In the genomic region with DNA sequence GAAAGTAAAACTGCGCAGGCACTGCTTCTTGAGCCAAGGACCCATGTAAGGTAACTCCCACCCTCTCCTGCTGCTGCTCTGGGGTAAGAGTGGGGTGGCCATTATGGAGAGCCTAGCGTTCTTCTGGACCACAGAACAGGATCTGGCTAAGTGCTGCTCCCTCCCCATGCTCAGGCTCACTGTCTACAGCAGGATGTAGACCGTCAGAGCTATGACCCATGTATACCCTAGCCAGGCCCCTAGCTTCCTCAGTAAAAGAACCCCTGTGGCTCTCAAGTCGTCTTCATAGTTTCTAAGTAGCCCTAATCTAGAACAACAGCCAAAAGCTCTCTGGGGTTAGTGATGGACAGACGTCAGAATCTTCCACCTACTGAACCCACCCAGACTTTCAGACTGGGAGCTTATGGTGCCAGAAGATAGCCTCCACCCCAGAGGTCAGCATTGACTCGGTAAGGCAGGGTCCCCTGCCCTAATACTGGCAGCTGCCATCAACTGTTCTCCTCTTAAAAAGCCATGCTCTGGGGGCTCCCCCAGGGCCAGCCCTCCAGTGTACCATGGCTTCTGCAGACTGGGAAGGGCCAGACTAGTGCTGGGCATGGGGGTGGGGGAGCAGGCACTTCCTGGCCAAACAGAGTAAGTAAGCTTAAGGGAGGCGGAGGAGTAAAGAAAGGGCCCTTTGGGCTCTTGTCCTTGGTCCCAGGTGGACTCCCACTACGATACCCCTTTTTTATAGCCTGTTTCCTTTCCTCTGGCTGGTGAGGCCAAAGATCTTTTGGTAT, we compare ENCODE assay signal across 10 mouse cellular contexts. TPM values are rescaled to one million over a fixed set of nuclear protein-coding genes. Genes with fewer than 3 reads are reported as not detected.
A peak's percentile ranks its signal among the peaks of the same experiment; 100 is the strongest.
DNase-seq lines count a peak whose midpoint lies in the region; ATAC-seq and TF ChIP-seq lines count a peak whose summit lies in the region.
"Had no signal": no experiment of that assay in that cellular context is flagged by ENCODE, and none has a peak within 500 bp of the region (broad histone marks: within the 10 kb centered on the region; RNA-seq: fewer than 3 reads in every experiment).

No protein-coding gene starts in this region.

- peaks cover 45% of the 10 kb centered on the region for H3K4me1 ChIP-seq in embryonic facial prominence, embryonic 12.5 days
- peaks cover 41% of the 10 kb centered on the region for H3K4me1 ChIP-seq in embryonic facial prominence, embryonic 10.5 days
- peaks cover 18% of the 10 kb centered on the region for H3K4me1 ChIP-seq in liver, adult 2 months (ENCODE audit: control insufficient read depth, insufficient read depth, low read length)
- peaks cover 39% of the 10 kb centered on the region for H3K4me1 ChIP-seq in intestine, embryonic 14.5 days (replicated peaks; ENCODE audit: control insufficient read depth, insufficient read depth, low read length)
- H3K4me1 ChIP-seq in small intestine, adult 2 months (ENCODE audit: control insufficient read depth, insufficient read depth, insufficient read length, low read length): peaks cover 12% of the 10 kb centered on the region; the same call in 1 of the 2 replicates

- no peak overlapping the region for H3K27ac ChIP-seq in embryonic facial prominence, embryonic 12.5 days
- H3K27ac ChIP-seq in embryonic facial prominence, embryonic 10.5 days (replicated peaks): no peak overlapping the region; the same call in 1 of the 2 replicates
- H3K27ac ChIP-seq in liver, adult 2 months (replicated peaks; ENCODE audit: insufficient read depth, low read depth, low read length): peak overlapping the region; percentile 59; the same call in 1 of the 2 replicates
- H3K27ac ChIP-seq in intestine, embryonic 14.5 days (ENCODE audit: low read depth): peak overlapping the region; percentile 83
- peak overlapping the region; percentile 100 for H3K27ac ChIP-seq in small intestine, adult 2 months (ENCODE audit: insufficient read depth, low read depth, low read length)
- H3K27ac ChIP-seq: midbrain, embryonic 12.5 days had no signal

- TF ChIP-seq POLR2A in liver, adult 2 months (IDR thresholded peaks at IDR 0.05; ENCODE audit: extremely low read depth, insufficient read depth, low read length): no peak
- no peak for TF ChIP-seq POLR2A in small intestine, adult 2 months (IDR thresholded peaks at IDR 0.05; ENCODE audit: low read depth, low read length)

- ATAC-seq in embryonic facial prominence, embryonic 12.5 days (ENCODE audit: insufficient number of reproducible peaks, insufficient read depth, low FRiP score, low TSS enrichment): no peak
- no peak for ATAC-seq in intestine, embryonic 14.5 days (replicated peaks; ENCODE audit: low FRiP score, low TSS enrichment, low read depth)

- TF ChIP-seq CTCF in liver, adult 2 months (IDR thresholded peaks at IDR 0.05; ENCODE audit: low read depth, low read length): no peak
- no peak for TF ChIP-seq CTCF in small intestine, adult 2 months (IDR thresholded peaks at IDR 0.05; ENCODE audit: extremely low read depth, insufficient read length, insufficient replicate concordance, low read depth, low read length)

- intact Hi-C loops in left cerebral cortex, postnatal 4 days (cut with DNase I): no loop called here

- no peaks in the 10 kb centered on the region for H3K9me3 ChIP-seq in embryonic facial prominence, embryonic 12.5 days
- no peaks in the 10 kb centered on the region for H3K9me3 ChIP-seq in embryonic facial prominence, embryonic 10.5 days
- H3K9me3 ChIP-seq in intestine, embryonic 14.5 days (ENCODE audit: control insufficient read depth, low read length): no peaks in the 10 kb centered on the region
- H3K9me3 ChIP-seq: midbrain, embryonic 12.5 days had no signal

- H3K4me3 ChIP-seq in embryonic facial prominence, embryonic 12.5 days: no peak overlapping the region
- H3K4me3 ChIP-seq in embryonic facial prominence, embryonic 10.5 days: no peak overlapping the region
- H3K4me3 ChIP-seq in liver, adult 2 months (ENCODE audit: insufficient read depth, low read depth, low read length): no peak overlapping the region
- H3K4me3 ChIP-seq in intestine, embryonic 14.5 days (ENCODE audit: low read depth, low read length): peak overlapping the region; percentile 15; the same call in 1 of the 2 replicates
- peak overlapping the region; percentile 60 for H3K4me3 ChIP-seq in small intestine, adult 2 months (ENCODE audit: low read depth, low read length)
- H3K4me3 ChIP-seq: midbrain, embryonic 12.5 days had no signal

- H3K79me2 ChIP-seq in liver, adult 2 months (ENCODE audit: control insufficient read depth, insufficient read depth, low read length): peaks cover 11% of the 10 kb centered on the region; the same call in 1 of the 2 replicates

- H3K4me2 ChIP-seq in embryonic facial prominence, embryonic 12.5 days (replicated peaks): 0 out of 2 replicates have a peak overlapping the region, but pooled peaks have one; percentile 10
- H3K4me2 ChIP-seq in intestine, embryonic 14.5 days (ENCODE audit: low read length): peak overlapping the region; percentile 38
- H3K4me2 ChIP-seq: midbrain, embryonic 12.5 days had no signal

- no peaks in the 10 kb centered on the region for H3K27me3 ChIP-seq in embryonic facial prominence, embryonic 12.5 days
- H3K27me3 ChIP-seq in embryonic facial prominence, embryonic 10.5 days (replicated peaks; ENCODE audit: low read depth, poor library complexity, severe bottlenecking): no peaks in the 10 kb centered on the region
- no peaks in the 10 kb centered on the region for H3K27me3 ChIP-seq in liver, adult 2 months (ENCODE audit: control insufficient read depth, insufficient read depth, low read length)
- no peaks in the 10 kb centered on the region for H3K27me3 ChIP-seq in intestine, embryonic 14.5 days (replicated peaks; ENCODE audit: control insufficient read depth, insufficient read depth, low read length)
- H3K27me3 ChIP-seq in small intestine, adult 2 months (ENCODE audit: control insufficient read depth, insufficient read depth, low read length): no peaks in the 10 kb centered on the region
- H3K27me3 ChIP-seq: midbrain, embryonic 12.5 days had no signal

- H3K36me3 ChIP-seq in embryonic facial prominence, embryonic 12.5 days: peaks cover 16% of the 10 kb centered on the region
- peaks cover 44% of the 10 kb centered on the region for H3K36me3 ChIP-seq in embryonic facial prominence, embryonic 10.5 days (replicated peaks)
- no peaks in the 10 kb centered on the region for H3K36me3 ChIP-seq in liver, adult 2 months (ENCODE audit: control insufficient read depth, insufficient read depth, low read length)
- no peaks in the 10 kb centered on the region for H3K36me3 ChIP-seq in intestine, embryonic 14.5 days (ENCODE audit: control insufficient read depth, insufficient read depth, low read length)
- H3K36me3 ChIP-seq in small intestine, adult 2 months (ENCODE audit: control insufficient read depth, insufficient read depth, low read length): peaks cover 12% of the 10 kb centered on the region

- H3K9ac ChIP-seq in embryonic facial prominence, embryonic 12.5 days: no peak overlapping the region
- peak overlapping the region; percentile 61; the same call in 1 of the 2 replicates for H3K9ac ChIP-seq in liver, adult 2 months (ENCODE audit: low read depth, low read length)
- no peak overlapping the region for H3K9ac ChIP-seq in intestine, embryonic 14.5 days (ENCODE audit: low read length)
- H3K9ac ChIP-seq: midbrain, embryonic 12.5 days had no signal

- no peak for DNase-seq in embryonic facial prominence, embryonic 10.5 days (ENCODE audit: low spot score)
- DNase-seq in liver, adult 2 months (ENCODE audit: extremely low read depth, low read depth, low spot score): no peak
- no peak for DNase-seq in liver
- DNase-seq in intestine, embryonic 14.5 days (ENCODE audit: low spot score): no peak
- DNase-seq in left cerebral cortex, postnatal 4 days: no peak
- DNase-seq in cerebellum, postnatal 36 days: no peak
- DNase-seq: heart, adult 18-20 months had no signal

- 73% methylated on average over 8 of the region's 8 CpGs for WGBS in embryonic facial prominence, embryonic 12.5 days
- WGBS in embryonic facial prominence, embryonic 10.5 days: 76% methylated on average over 8 of the region's 8 CpGs
- WGBS in liver, adult 2 months: 60% methylated on average over 8 of the region's 8 CpGs
- 53% methylated on average over 8 of the region's 8 CpGs for WGBS in intestine, embryonic 14.5 days
- WGBS in small intestine, adult 2 months: 23% methylated on average over 8 of the region's 8 CpGs

RNA-seq across cellular contexts. Expression of a gene that starts 27.2 kb away (rescaled TPM):
- polyA plus RNA-seq in embryonic facial prominence, embryonic 12.5 days (2016; fragmentation: Nextera tagmentation; extraction: Ambion mirVana): 40.8 and 43.5 TPM in 2 replicates
- polyA plus RNA-seq in embryonic facial prominence, embryonic 10.5 days (2016; fragmentation: Nextera tagmentation; extraction: Ambion mirVana): 51.0 and 58.6 TPM in 2 replicates
- total RNA-seq in liver, adult 2 months (2014; rRNA removed): 0.13 and 0.55 TPM in 2 replicates
- 0.10 and 0.57 TPM in 2 replicates for polyA plus RNA-seq in liver, adult 2 months (2012; rRNA removed)
- polyA plus RNA-seq in intestine, embryonic 14.5 days (2014; fragmentation: Nextera tagmentation; extraction: Ambion mirVana): 8.9 and 11.1 TPM in 2 replicates
- polyA plus RNA-seq in small intestine, adult 2 months (2012; rRNA removed): 1.2 and 1.8 TPM in 2 replicates
- 10 to 100 TPM; 29.7 to 30.4 TPM for total RNA-seq in left cerebral cortex, postnatal 4 days (2021)

RNA-seq across cellular contexts. Expression of a gene that starts 47.4 kb away (rescaled TPM):
- polyA plus RNA-seq in embryonic facial prominence, embryonic 12.5 days (2016; fragmentation: Nextera tagmentation; extraction: Ambion mirVana): 61.2 and 62.8 TPM in 2 replicates
- 48.5 and 49.1 TPM in 2 replicates for polyA plus RNA-seq in embryonic facial prominence, embryonic 10.5 days (2016; fragmentation: Nextera tagmentation; extraction: Ambion mirVana)
- total RNA-seq in liver, adult 2 months (2014; rRNA removed): 4.6 and 7.0 TPM in 2 replicates
- 17.2 and 19.8 TPM in 2 replicates for polyA plus RNA-seq in liver, adult 2 months (2012; rRNA removed)
- 48.7 and 54.0 TPM in 2 replicates for polyA plus RNA-seq in intestine, embryonic 14.5 days (2014; fragmentation: Nextera tagmentation; extraction: Ambion mirVana)
- 91.2 and 279 TPM in 2 replicates for polyA plus RNA-seq in small intestine, adult 2 months (2012; rRNA removed)
- 100 to 1,000 TPM in 1 of 2 experiments, 10 to 100 TPM in 1; 91.2 to 108 TPM for total RNA-seq in left cerebral cortex, postnatal 4 days (2021)

RNA-seq across cellular contexts. Expression of a gene that starts 53.3 kb away (rescaled TPM):
- 71.8 and 72.2 TPM in 2 replicates for polyA plus RNA-seq in embryonic facial prominence, embryonic 12.5 days (2016; fragmentation: Nextera tagmentation; extraction: Ambion mirVana)
- polyA plus RNA-seq in embryonic facial prominence, embryonic 10.5 days (2016; fragmentation: Nextera tagmentation; extraction: Ambion mirVana): 93.2 and 94.4 TPM in 2 replicates
- 5.3 and 7.1 TPM in 2 replicates for total RNA-seq in liver, adult 2 months (2014; rRNA removed)
- 6.1 and 9.7 TPM in 2 replicates for polyA plus RNA-seq in liver, adult 2 months (2012; rRNA removed)
- polyA plus RNA-seq in intestine, embryonic 14.5 days (2014; fragmentation: Nextera tagmentation; extraction: Ambion mirVana): 67.4 and 73.0 TPM in 2 replicates
- polyA plus RNA-seq in small intestine, adult 2 months (2012; rRNA removed): 8.2 and 13.1 TPM in 2 replicates
- 10 to 100 TPM; 45.6 to 49.9 TPM for total RNA-seq in left cerebral cortex, postnatal 4 days (2021)

Comparison
In these comparisons a context has a peak if more than half of its experiments do, and no peak if none do; other contexts are left out.
1. H3K27ac ChIP-seq: peak in liver, adult 2 months (single experiment), intestine, embryonic 14.5 days (single experiment) and small intestine, adult 2 months (single experiment); none in embryonic facial prominence, embryonic 12.5 days (single experiment) and embryonic facial prominence, embryonic 10.5 days (single experiment).
2. H3K4me3 ChIP-seq: peak in intestine, embryonic 14.5 days (single experiment) and small intestine, adult 2 months (single experiment); none in embryonic facial prominence, embryonic 12.5 days (single experiment), embryonic facial prominence, embryonic 10.5 days (single experiment) and liver, adult 2 months (single experiment).